Mouse (Mus musculus) midbrain, postnatal 0 days (tissue): ENCODE measurements around the gene Ttc9b. TPM values are rescaled to one million over a fixed set of nuclear protein-coding genes. Genes with fewer than 3 reads are reported as not detected.
"Not testable (repeated sequence)": the region's sequence is repeated elsewhere in the genome, so short reads cannot be mapped to it uniquely, and the experiment has no call there.

Source experiments
- ATAC-seq: fragments of 200-750 bp; cut with Nextera tagmentation; 2 replicates; pipeline ENCODE4 v1.8.0; 2017; ENCODE audit warnings: moderate number of reproducible peaks, mild to moderate bottlenecking, moderate TSS enrichment, moderate library complexity; ENCODE audit not compliant: low FRiP score
- DNase-seq: peaks from one replicate; pipeline ENCODE4 v3.0.0-alpha.2; 2015; ENCODE audit warnings: low spot score
- H3K27ac ChIP-seq: fragments of 300-500 bp; sonication (generic); 2 replicates; pipeline ENCODE4 v1.5.1; 2014; ENCODE audit warnings: low read depth, mild to moderate bottlenecking, low read length, mixed read lengths
- H3K27me3 ChIP-seq: fragments of 300-500 bp; sonication (generic); 2 replicates; pipeline ENCODE4 v1.6.1; 2014; ENCODE audit warnings: low read length, control low read depth, mixed read lengths; ENCODE audit not compliant: insufficient read depth
- H3K36me3 ChIP-seq: fragments of 300-500 bp; sonication (generic); 2 replicates; pipeline ENCODE4 v1.6.1; 2014; ENCODE audit warnings: low read length, control low read depth, mixed read lengths; ENCODE audit not compliant: insufficient read depth
- H3K4me1 ChIP-seq: fragments of 300-500 bp; sonication (generic); 2 replicates; pipeline ENCODE4 v1.6.1; 2014; ENCODE audit warnings: mild to moderate bottlenecking, control low read depth, antibody characterized with exemption, low read length, mixed read lengths; ENCODE audit not compliant: insufficient read depth
- H3K4me2 ChIP-seq: fragments of 300-500 bp; sonication (generic); 2 replicates; pipeline ENCODE4 v1.6.1; 2014; ENCODE audit warnings: low read depth, mild to moderate bottlenecking, low read length, mixed read lengths; ENCODE audit not compliant: poor library complexity, severe bottlenecking
- H3K4me3 ChIP-seq: fragments of 300-500 bp; sonication (generic); 2 replicates; pipeline ENCODE4 v1.5.1; 2014; ENCODE audit warnings: low read depth, mild to moderate bottlenecking, low read length, moderate library complexity
- H3K9ac ChIP-seq: fragments of 300-500 bp; sonication (generic); replicated peaks from 2 replicates; pipeline ENCODE4 v1.6.1; 2014; ENCODE audit warnings: mild to moderate bottlenecking, low read length, moderate library complexity, mixed read lengths; ENCODE audit not compliant: poor library complexity, severe bottlenecking
- H3K9me3 ChIP-seq: fragments of 300-500 bp; sonication (generic); 2 replicates; pipeline ENCODE4 v1.6.1; 2016; ENCODE audit warnings: low read length, control low read depth
- CTCF ChIP-seq: IDR thresholded peaks from 2 replicates; pipeline ENCODE4 v1.5.1; 2016; ENCODE audit warnings: antibody characterized with exemption, mild to moderate bottlenecking
- WGBS: fragments of 180-500 bp; shearing (Covaris S2); extraction: QIAGEN DNeasy Blood & Tissue Kit; methylation state at CpG from one replicate; pipeline ENCODE4 v1.1.7; 2014; 5-methylcytosine and 5-hydroxymethylcytosine counted together
- polyA plus RNA-seq: library from polyadenylated mRNA; unstranded; fragments of >200 nt; fragmentation: Nextera tagmentation; extraction: Ambion mirVana; gene quantifications from 2 replicates; pipeline ENCODE4 v1.2.1, GENCODE M21; 2015
- total RNA-seq: library from RNA; depleted of rRNA; stranded (reverse); fragments of >200 nt; gene quantifications from 2 replicates; pipeline ENCODE4 v1.2.3, GENCODE M21; 2014

Gene Ttc9b
- total and polyA plus RNA-seq, 2 experiments from 2014 or later: 111 to 125 TPM

DNA sequence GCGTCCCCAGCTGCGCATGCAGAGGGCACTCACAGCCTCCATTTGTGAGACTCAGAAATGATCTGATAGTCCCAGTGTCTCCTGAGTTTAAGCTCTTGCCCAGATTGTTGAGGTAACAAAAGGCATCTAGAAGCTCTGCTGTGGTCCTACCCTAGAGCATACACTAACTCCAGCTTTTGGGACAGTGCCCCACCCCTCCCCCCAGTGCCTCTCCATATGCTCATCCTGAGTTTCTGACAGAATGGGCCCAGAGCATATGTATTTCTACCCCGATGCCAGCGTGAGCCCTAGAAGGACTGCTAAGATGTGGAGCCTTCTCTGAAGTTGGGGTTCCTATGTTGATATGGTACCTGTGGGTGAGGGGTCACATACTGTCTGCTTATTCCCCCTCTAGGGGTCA, 22.3 kb upstream of the Ttc9b start:
- ATAC-seq (no peak), DNase-seq (no peak)
- peaks cover 47% of the 10 kb centered on the region for H3K36me3 ChIP-seq
- H3K4me3 ChIP-seq: no peak overlapping the region
- no peaks in the 10 kb centered on the region for H3K4me1 ChIP-seq
- 100% methylated on average over 4 of the region's 4 CpGs for WGBS
- no peak for TF ChIP-seq CTCF
- H3K27ac ChIP-seq: no peak overlapping the region
- H3K9ac ChIP-seq: no peak overlapping the region
- H3K9me3 ChIP-seq: no peaks in the 10 kb centered on the region
- no peaks in the 10 kb centered on the region for H3K27me3 ChIP-seq
- no peak overlapping the region for H3K4me2 ChIP-seq

DNA sequence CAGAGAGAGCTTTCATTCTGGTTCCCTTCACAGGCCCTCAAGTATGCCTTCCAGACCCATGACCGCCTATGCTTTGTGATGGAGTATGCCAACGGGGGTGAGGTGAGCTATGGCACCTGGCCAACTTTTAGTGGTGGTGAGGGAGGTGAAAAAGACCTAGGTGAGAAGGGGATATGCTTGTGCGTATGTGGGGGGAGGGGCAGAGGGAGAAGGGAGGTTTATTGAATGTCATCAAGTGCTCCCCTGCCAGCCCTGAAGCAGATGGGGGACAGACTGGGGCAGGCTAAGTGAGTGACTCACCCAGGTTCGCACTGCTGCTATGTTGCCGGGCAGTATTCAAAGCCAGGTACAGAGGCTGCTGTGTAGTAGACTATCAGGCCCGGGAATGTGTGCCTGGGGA, 20.5 kb upstream of the Ttc9b start:
- Histone ChIP-seq H3K27ac (no peak overlapping the region), H3K4me3 (no peak overlapping the region), H3K4me1 (no peaks in the 10 kb centered on the region), H3K4me2 (no peak overlapping the region), H3K9ac (no peak overlapping the region), H3K27me3 (no peaks in the 10 kb centered on the region), H3K9me3 (no peaks in the 10 kb centered on the region), H3K36me3 (peaks cover 59% of the 10 kb centered on the region)
- no peak for TF ChIP-seq CTCF
- DNase-seq (no peak), ATAC-seq (no peak)
- 94% methylated on average over 6 of the region's 6 CpGs for WGBS

DNA sequence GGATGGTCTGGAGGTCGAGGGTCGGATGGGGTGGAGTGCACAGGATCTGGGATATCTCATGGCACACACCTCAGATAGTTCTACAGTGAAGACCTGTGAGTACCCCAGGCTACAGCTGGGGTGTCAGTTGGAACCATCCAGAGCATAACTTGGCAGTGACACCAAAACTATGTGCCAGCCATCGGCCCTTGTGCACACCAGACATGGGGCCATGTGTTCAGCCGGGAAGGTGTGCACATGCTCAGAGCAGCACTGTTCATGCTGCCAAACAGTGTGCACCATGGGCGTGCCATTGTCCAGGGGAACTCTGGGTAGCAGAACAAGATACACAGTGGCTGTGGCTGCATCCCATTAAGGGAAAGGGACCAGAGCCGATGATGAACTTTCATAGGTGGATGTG, 19.0 kb upstream of the Ttc9b start:
- H3K4me2 ChIP-seq: no peak overlapping the region
- H3K36me3 ChIP-seq: peaks cover 48% of the 10 kb centered on the region
- DNase-seq (no peak), ATAC-seq (no peak)
- no peaks in the 10 kb centered on the region for H3K27me3 ChIP-seq
- H3K9me3 ChIP-seq: no peaks in the 10 kb centered on the region
- no peak overlapping the region for H3K27ac ChIP-seq
- no peak overlapping the region for H3K9ac ChIP-seq
- no peak for TF ChIP-seq CTCF
- WGBS: over 99% methylated on average over 6 of the region's 6 CpGs
- H3K4me3 ChIP-seq: no peak overlapping the region
- no peaks in the 10 kb centered on the region for H3K4me1 ChIP-seq

DNA sequence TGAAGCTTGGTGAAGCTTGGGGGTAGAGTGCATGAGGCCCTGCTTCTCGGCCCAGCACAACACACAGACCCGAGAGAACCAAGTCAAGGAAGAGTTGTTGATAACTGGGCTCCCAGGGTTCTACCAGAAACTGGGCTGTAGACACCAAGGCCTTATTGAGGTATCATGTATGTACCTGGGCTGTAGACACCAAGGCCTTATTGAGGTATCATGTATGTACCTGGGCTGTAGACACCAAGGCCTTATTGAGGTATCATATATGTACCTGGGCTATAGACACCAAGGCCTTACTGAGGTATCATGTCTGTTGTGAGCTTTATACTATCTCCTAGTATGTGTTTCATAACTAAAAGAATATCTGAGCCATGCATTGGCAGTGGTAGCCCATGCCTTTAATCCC, 18.6 kb upstream of the Ttc9b start:
- not testable (repeated sequence) for H3K4me1 ChIP-seq, DNase-seq, H3K9me3 ChIP-seq, H3K9ac ChIP-seq, H3K4me2 ChIP-seq, H3K4me3 ChIP-seq, ATAC-seq, H3K27me3 ChIP-seq, H3K27ac ChIP-seq
- WGBS: 98% methylated on average over 2 of the region's 2 CpGs
- H3K36me3 ChIP-seq: peaks cover 47% of the 10 kb centered on the region

DNA sequence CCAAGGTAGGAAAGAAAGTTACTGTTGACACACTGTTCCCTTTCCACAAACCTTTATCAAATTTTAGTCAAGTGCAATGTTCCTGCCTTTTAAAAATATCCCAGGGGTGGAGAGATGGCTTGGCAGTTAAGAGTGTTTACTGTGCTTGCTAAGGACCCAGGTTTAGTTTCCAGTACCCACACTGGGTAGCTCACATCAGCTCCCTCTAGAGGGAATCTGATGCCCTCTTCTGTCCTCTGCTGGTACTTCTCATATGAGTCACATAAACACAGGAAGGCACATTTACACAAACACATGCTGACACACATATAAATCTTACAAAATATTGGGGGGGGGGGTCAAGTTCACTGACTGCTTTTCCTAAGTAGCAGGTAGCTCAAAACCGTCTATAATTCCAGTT, 9.2 kb upstream of the Ttc9b start:
- Histone ChIP-seq H3K9ac (no peak overlapping the region), H3K27me3 (no peaks in the 10 kb centered on the region), H3K27ac (no peak overlapping the region), H3K4me3 (no peak overlapping the region), H3K4me1 (no peaks in the 10 kb centered on the region), H3K9me3 (no peaks in the 10 kb centered on the region), H3K36me3 (no peaks in the 10 kb centered on the region), H3K4me2 (no peak overlapping the region)
- WGBS: 67% methylated on average over 1 of the region's 1 CpGs
- DNase-seq (no peak), ATAC-seq (no peak)
- TF ChIP-seq CTCF: peak; percentile 22; the same call in 1 of the 2 replicates

DNA sequence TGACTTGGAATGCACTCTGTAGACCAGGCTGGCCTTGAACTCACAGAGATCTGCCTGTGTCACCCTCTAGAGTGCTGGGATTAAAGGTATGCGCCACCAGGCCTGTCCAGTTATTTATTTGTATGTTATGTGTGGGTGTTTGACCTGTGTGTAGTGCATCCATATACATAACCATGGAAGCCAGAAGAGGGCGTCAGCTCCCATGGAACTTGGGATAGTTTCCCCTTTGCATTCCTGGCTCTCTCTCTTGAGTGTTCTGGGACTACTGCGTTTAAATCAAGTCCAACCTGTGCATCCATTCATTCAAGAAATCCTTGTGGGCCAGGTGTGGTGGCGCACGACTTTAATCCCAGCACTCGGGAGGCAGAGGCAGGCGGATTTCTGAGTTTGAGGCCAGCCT, 7.2 kb upstream of the Ttc9b start:
- 85% methylated on average over 7 of the region's 7 CpGs for WGBS
- no peaks in the 10 kb centered on the region for H3K4me1 ChIP-seq

More for the DNA sequence above, 7.2 kb upstream of the Ttc9b start:
- TF ChIP-seq CTCF: no peak
- Histone ChIP-seq H3K9ac (no peak overlapping the region), H3K36me3 (no peaks in the 10 kb centered on the region), H3K27ac (no peak overlapping the region), H3K27me3 (no peaks in the 10 kb centered on the region), H3K4me3 (no peak overlapping the region), H3K9me3 (no peaks in the 10 kb centered on the region), H3K4me2 (no peak overlapping the region)
- ATAC-seq: no peak
- DNase-seq: no peak
